Mouse (Mus musculus): ENCODE measurements around the gene Tmc5. TPM values are rescaled to one million over a fixed set of nuclear protein-coding genes. Genes with fewer than 3 reads are reported as not detected.
A peak's percentile ranks its signal among the peaks of the same experiment; 100 is the strongest.

Tmc5 gene
- polyA plus RNA-seq, 1 experiment from 2014 or later: not detected

DNA sequence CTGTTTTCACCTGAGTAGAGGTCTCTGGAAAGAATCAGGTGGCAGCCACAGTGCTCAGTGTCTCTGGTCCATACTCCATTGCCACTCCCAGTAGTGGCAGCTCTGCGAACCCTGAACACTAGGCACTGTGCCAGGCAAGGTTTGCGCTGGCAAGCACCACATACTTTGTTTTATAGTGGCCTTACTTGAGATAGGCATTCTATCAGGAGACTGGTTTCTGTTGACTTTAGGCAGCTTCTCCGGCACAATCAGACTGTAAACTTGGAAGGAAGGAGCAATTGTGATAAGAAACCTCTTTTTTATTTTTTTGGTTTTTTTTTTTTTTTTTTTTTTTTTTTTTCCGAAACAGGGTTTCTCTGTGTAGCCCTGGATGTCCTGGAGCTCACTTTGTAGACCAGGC is 110.9 kb downstream of the Tmc5 start:
- DNase-seq (ENCODE audit: low read depth, low spot score) (no peak), ATAC-seq (no peak)
- in situ Hi-C loops (cut with MboI; ENCODE audit: low pct_unique_long_range_greater_than_20kb): no loop called here
- ChIA-PET POLR2A (no interaction called here), CTCF (no interaction called here)
- no peak for TF ChIP-seq CTCF (IDR thresholded peaks at IDR 0.05)
- H3K27me3 ChIP-seq: no peaks in the 10 kb centered on the region

GRCm38 (mm10) chr7:118710776-118711175 is 113.7 kb downstream of the Tmc5 start:
- ATAC-seq (no peak), DNase-seq (ENCODE audit: low read depth, low spot score) (no peak)
- TF ChIP-seq CTCF (IDR thresholded peaks at IDR 0.05): no peak
- ChIA-PET CTCF (no interaction called here), POLR2A (no interaction called here)
- H3K27me3 ChIP-seq: no peaks in the 10 kb centered on the region
- in situ Hi-C loops (cut with MboI; ENCODE audit: low pct_unique_long_range_greater_than_20kb): no loop called here

DNA sequence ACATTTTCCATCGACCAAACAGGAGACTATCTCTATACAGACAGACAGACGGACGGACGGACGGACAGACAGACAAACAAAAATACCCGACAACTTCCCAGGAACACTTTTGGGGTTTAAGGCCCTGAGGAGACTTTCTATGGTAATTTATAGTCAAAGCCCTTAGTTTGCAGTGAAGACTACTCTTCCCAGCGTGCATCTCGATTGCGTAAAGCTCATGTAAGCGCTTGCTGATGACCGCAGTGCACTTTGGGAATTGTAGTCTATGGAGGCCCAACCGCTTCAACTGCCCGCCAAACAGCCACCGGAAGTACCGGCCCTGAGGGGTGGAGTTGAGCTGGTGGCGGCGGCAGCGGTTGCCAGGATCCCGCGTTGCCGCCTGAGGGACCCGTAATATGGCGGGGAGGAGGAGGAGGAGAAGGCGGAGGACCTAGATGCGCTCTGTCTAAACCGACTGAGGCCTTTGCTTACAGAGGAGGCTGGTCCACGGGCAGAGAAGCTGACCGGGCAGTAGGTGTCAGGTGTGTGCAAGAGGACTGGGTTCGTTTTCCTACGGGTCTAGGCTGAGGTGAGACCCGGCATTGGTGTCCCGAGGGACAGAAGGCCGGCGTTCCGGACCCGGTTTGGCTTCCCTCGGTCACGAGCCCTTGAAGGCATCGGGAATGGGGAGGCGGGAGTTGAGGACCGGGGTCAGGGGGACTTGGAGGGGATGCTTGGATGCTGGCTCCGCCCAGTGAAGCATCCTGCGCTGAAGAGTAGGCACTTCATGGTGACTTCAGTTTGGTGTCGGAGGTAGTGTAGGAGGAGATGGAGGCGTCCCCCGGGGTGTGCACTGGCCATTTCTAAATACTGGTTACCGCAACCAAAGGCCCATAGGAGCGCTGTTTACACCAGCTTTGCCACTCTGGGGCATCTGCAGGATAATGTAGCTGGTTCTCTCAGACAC is 115.4 kb downstream of the Tmc5 start, which contains the start of gene Ccp110:
TSS of gene Ccp110 (plus strand) at position 325 of the 946 bp plus-strand sequence.
- ChIA-PET CTCF (interaction anchor here (1.4 kb wide), 1 partner anchor 13 kb away, joined by 3 read pairs; no protein-coding TSS in a partner anchor), POLR2A (interaction anchor here (0.5 kb wide), 1 partner anchor 70 kb away, joined by 4 read pairs; no protein-coding TSS in a partner anchor)
- DNase-seq (ENCODE audit: low read depth, low spot score): peak; percentile 74
- in situ Hi-C loops (cut with MboI; ENCODE audit: low pct_unique_long_range_greater_than_20kb): no loop called here
- no peak for TF ChIP-seq CTCF (IDR thresholded peaks at IDR 0.05)
- peak; percentile 98 for ATAC-seq
- H3K27me3 ChIP-seq: no peaks in the 10 kb centered on the region

DNA sequence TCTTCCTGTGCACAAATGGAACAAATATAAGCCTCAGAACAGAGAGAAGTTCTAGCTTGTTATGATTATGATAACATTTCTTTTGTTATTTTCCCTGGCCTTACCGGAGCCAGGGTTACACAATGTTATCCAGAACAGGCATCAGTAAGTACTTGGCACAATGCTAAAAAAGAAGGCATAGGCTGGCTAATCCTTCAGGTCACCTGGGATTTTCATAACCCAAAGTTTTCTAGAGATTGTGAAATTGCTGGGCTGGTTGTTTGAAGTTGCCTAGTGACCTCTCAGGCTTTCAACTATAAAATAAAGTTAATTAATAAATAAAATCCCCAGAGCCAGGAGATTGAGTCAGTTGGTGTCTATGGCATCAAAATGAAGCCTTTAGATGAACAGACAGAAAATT is 117.8 kb downstream of the Tmc5 start:
- in situ Hi-C loops (cut with MboI; ENCODE audit: low pct_unique_long_range_greater_than_20kb): no loop called here
- DNase-seq (ENCODE audit: low read depth, low spot score) (no peak), ATAC-seq (no peak)
- ChIA-PET POLR2A (interaction anchor here (0.6 kb wide), 1 partner anchor 55 kb away, joined by 3 read pairs; no protein-coding TSS in a partner anchor), CTCF (interaction anchor here (0.8 kb wide), 1 partner anchor 11 kb away, joined by 4 read pairs; no protein-coding TSS in a partner anchor)
- TF ChIP-seq CTCF (IDR thresholded peaks at IDR 0.05): no peak
- H3K27me3 ChIP-seq: no peaks in the 10 kb centered on the region

- no peak for DNase-seq (ENCODE audit: low read depth, low spot score)
- TF ChIP-seq CTCF (IDR thresholded peaks at IDR 0.05): no peak
- no peak for ATAC-seq
- in situ Hi-C loops (cut with MboI; ENCODE audit: low pct_unique_long_range_greater_than_20kb): no loop called here
- H3K27me3 ChIP-seq: no peaks in the 10 kb centered on the region
- POLR2A ChIA-PET: no interaction called here
- CTCF ChIA-PET: interaction anchor here (0.9 to 1.5 kb wide), 2 partner anchors 12 to 21 kb away, joined by 3 read pairs; partner anchors contain the start of gene Vps35l
Observed at GRCm38 (mm10) chr7:118718066-118718465, 121.0 kb downstream of the Tmc5 start.

DNA sequence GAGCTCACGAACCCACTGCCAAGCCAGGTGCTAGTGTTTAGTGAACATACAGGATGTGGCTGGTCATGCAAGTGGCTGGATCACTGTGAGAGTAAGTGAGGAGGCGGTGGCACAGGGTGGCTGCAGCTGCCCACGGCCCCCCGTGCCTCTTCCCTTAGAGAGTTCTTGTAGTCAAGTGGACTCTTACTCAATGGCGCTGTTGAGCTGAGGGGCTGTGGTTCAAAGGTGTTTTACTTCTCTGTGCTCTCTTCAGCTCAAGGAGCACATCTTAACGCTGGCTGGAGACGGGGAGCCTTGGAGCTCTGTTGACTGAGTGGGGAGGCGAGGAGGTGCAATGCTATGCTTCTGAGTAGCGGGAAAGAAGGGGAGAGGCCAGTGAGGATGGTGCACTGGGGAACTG is 126.8 kb downstream of the Tmc5 start:
- TF ChIP-seq CTCF (IDR thresholded peaks at IDR 0.05): no peak
- no peaks in the 10 kb centered on the region for H3K27me3 ChIP-seq
- ChIA-PET CTCF (no interaction called here), POLR2A (no interaction called here)
- ATAC-seq (no peak), DNase-seq (ENCODE audit: low read depth, low spot score) (no peak)
- in situ Hi-C loops (cut with MboI; ENCODE audit: low pct_unique_long_range_greater_than_20kb): no loop called here

Other genes with a start within 250 kb of the Tmc5 start
- 30.0 TPM for gene Syt17, start 149.1 kb upstream of the Tmc5 start, polyA plus RNA-seq (2021)
- gene Itpripl2, start 105.3 kb upstream of the Tmc5 start, polyA plus RNA-seq (2021): 23.7 TPM
- 61.7 TPM for gene Coq7, start 63.9 kb upstream of the Tmc5 start, polyA plus RNA-seq (2021)
- 0.24 TPM for gene Tmc7, start 12.6 kb upstream of the Tmc5 start, polyA plus RNA-seq (2021)
- 113 TPM for gene Gde1, start 108.5 kb downstream of the Tmc5 start, polyA plus RNA-seq (2021)
- 21.3 TPM for gene Ccp110, start 115.3 kb downstream of the Tmc5 start, polyA plus RNA-seq (2021)
- gene Vps35l, start 142.9 kb downstream of the Tmc5 start, polyA plus RNA-seq (2021): 107 TPM

All from Patski (cell line).